Mouse (Mus musculus) heart, adult 2 months (tissue): ENCODE data around the gene Cox7b. TPM values are rescaled to one million over a fixed set of nuclear protein-coding genes. Genes with fewer than 3 reads are reported as not detected.

Experiments
- DNase-seq, 2 experiments: peaks; one replicate each; pipeline ENCODE4 v3.0.0; 2021
- H3K27ac ChIP-seq: fragments of 200-600 bp; 2 replicates; pipeline ENCODE4 v1.8.1; 2022
- H3K27me3 ChIP-seq: fragments of 200-500 bp; 2 replicates; pipeline ENCODE4 v1.6.1; 2012; ENCODE audit warnings: mild to moderate bottlenecking, low read length, inconsistent platforms, mixed read lengths; ENCODE audit not compliant: control insufficient read depth, insufficient read depth
- H3K36me3 ChIP-seq: fragments of 200-500 bp; 2 replicates; pipeline ENCODE4 v1.6.1; 2012; ENCODE audit warnings: low read length, inconsistent platforms; ENCODE audit not compliant: control insufficient read depth, insufficient read depth
- H3K4me1 ChIP-seq: fragments of 200-500 bp; 2 replicates; pipeline ENCODE4 v1.6.1; 2011; ENCODE audit warnings: low read length; ENCODE audit not compliant: control insufficient read depth, insufficient read depth
- H3K4me3 ChIP-seq: fragments of 200-600 bp; 2 replicates; pipeline ENCODE4 v1.8.1; 2022
- H3K79me2 ChIP-seq: fragments of 200-500 bp; replicated peaks from 2 replicates; pipeline ENCODE4 v1.6.1; 2012; ENCODE audit warnings: mild to moderate bottlenecking, inconsistent platforms, low read length, moderate library complexity, mixed read lengths; ENCODE audit not compliant: control insufficient read depth, insufficient read depth
- H3K9ac ChIP-seq: fragments of 200-500 bp; 2 replicates; pipeline ENCODE4 v1.6.1; 2012; ENCODE audit warnings: low read depth, mild to moderate bottlenecking, control low read depth, inconsistent platforms, low read length, mixed read lengths
- CTCF ChIP-seq: fragments of 200-600 bp; IDR thresholded peaks from 2 replicates; pipeline ENCODE4 v1.8.1; 2022; ENCODE audit warnings: antibody characterized with exemption, mild to moderate bottlenecking, moderate library complexity
- EP300 ChIP-seq: fragments of 200-500 bp; IDR thresholded peaks from 2 replicates; pipeline ENCODE4 v1.6.1; 2011; ENCODE audit warnings: low read depth, low read length, control low read depth; ENCODE audit not compliant: insufficient read depth
- POLR2A ChIP-seq: fragments of 200-500 bp; IDR thresholded peaks from 2 replicates; pipeline ENCODE4 v1.6.1; 2011; ENCODE audit warnings: mild to moderate bottlenecking, low read depth, low read length, control low read depth; ENCODE audit not compliant: insufficient read depth
- WGBS: fragments of 180-500 bp; shearing (Covaris S2); methylation state at CpG from one replicate; pipeline ENCODE4 v1.1.7; 2018; 5-methylcytosine and 5-hydroxymethylcytosine counted together
- intact Hi-C: fragments of 180-260 bp; cut with DNase I; formaldehyde crosslinking; loops from one replicate; pipeline ENCODE4 v1.15.1; 2025
- polyA plus RNA-seq: library from polyadenylated mRNA; depleted of rRNA; stranded (reverse); fragments of >200 nt; gene quantifications from 2 replicates; pipeline ENCODE4 v1.2.3, GENCODE M21; 2012; rRNA removed
- total RNA-seq, 2 experiments: library from RNA; stranded (reverse); gene quantifications; 2 replicates each; pipeline ENCODE4 v1.2.3; 2021

Gene Cox7b
- total and polyA plus RNA-seq, 3 experiments, result 885 to 1,777 (median 1,564) TPM

- 68% methylated on average over 2 of the region's 2 CpGs for WGBS
- H3K27me3 ChIP-seq, result no peaks in the 10 kb centered on the region
- no peaks in the 10 kb centered on the region for H3K79me2 ChIP-seq
- no peak overlapping the region for H3K9ac ChIP-seq
- intact Hi-C loops, result no loop called here
- TF ChIP-seq EP300 (no peak), CTCF (no peak), POLR2A (no peak)
- peaks cover 2% of the 10 kb centered on the region; the same call in 1 of the 2 replicates for H3K36me3 ChIP-seq
- no peak overlapping the region for H3K4me3 ChIP-seq
- no peak for DNase-seq
- H3K27ac ChIP-seq, result no peak overlapping the region
- H3K4me1 ChIP-seq, result peaks cover 5% of the 10 kb centered on the region
Measured at GRCm38 (mm10) chrX:106045455-106045854, 30.0 kb downstream of the Cox7b start.

- H3K79me2 ChIP-seq, result no peaks in the 10 kb centered on the region
- TF ChIP-seq EP300, result no peak
- no peak for TF ChIP-seq POLR2A
- TF ChIP-seq CTCF, result no peak
- 57% methylated on average over 9 of the region's 9 CpGs for WGBS
- no peaks in the 10 kb centered on the region for H3K27me3 ChIP-seq
- no peak overlapping the region for H3K9ac ChIP-seq
- no peak overlapping the region for H3K27ac ChIP-seq
- H3K4me3 ChIP-seq, result no peak overlapping the region
- H3K36me3 ChIP-seq, result peaks cover 2% of the 10 kb centered on the region; the same call in 1 of the 2 replicates
- H3K4me1 ChIP-seq, result peaks cover 5% of the 10 kb centered on the region
- no peak for DNase-seq
- intact Hi-C loops, result no loop called here
Measured at GRCm38 (mm10) chrX:106045928-106046327, 30.4 kb downstream of the Cox7b start.

GRCm38 (mm10) chrX:106048191-106048590, 32.7 kb downstream of the Cox7b start:
- intact Hi-C loops, result no loop called here
- H3K9ac ChIP-seq, result no peak overlapping the region
- H3K27me3 ChIP-seq, result no peaks in the 10 kb centered on the region
- peaks cover 2% of the 10 kb centered on the region; the same call in 1 of the 2 replicates for H3K36me3 ChIP-seq
- peaks cover 5% of the 10 kb centered on the region for H3K4me1 ChIP-seq
- WGBS, result 55% methylated on average over 1 of the region's 1 CpGs
- TF ChIP-seq CTCF (no peak), POLR2A (no peak), EP300 (no peak)
- DNase-seq, result no peak
- H3K79me2 ChIP-seq, result no peaks in the 10 kb centered on the region
- H3K27ac ChIP-seq, result no peak overlapping the region
- no peak overlapping the region for H3K4me3 ChIP-seq

Other genes starting within 250 kb of the Cox7b start
- 10 to 100 TPM; 55.6 to 64.9 TPM for gene Atrx, start 86.3 kb upstream of the Cox7b start, total RNA-seq
- gene Atrx, start 86.3 kb upstream of the Cox7b start, polyA plus RNA-seq, result 14.1 and 20.8 TPM in 2 replicates
- gene Magt1, start 3.8 kb upstream of the Cox7b start, total RNA-seq, result 10 to 100 TPM; 44.0 to 58.3 TPM
- gene Magt1, start 3.8 kb upstream of the Cox7b start, polyA plus RNA-seq, result 6.6 and 19.1 TPM in 2 replicates
- 1 to 10 TPM; 6.7 to 7.3 TPM for gene Atp7a, start 11.6 kb downstream of the Cox7b start, total RNA-seq
- 1.6 and 3.6 TPM in 2 replicates for gene Atp7a, start 11.6 kb downstream of the Cox7b start, polyA plus RNA-seq
- 1 to 10 TPM; 1.7 to 1.8 TPM for gene Tlr13, start 127.5 kb downstream of the Cox7b start, total RNA-seq
- 0.57 and 0.82 TPM in 2 replicates for gene Tlr13, start 127.5 kb downstream of the Cox7b start, polyA plus RNA-seq
- gene Pgk1, start 171.4 kb downstream of the Cox7b start, total RNA-seq, result 100 to 1,000 TPM; 424 to 456 TPM
- 237 and 484 TPM in 2 replicates for gene Pgk1, start 171.4 kb downstream of the Cox7b start, polyA plus RNA-seq
- 10 to 100 TPM in 1 of 2 experiments, 1 to 10 TPM in 1; 8.2 to 10.1 TPM for gene Taf9b, start 205.5 kb downstream of the Cox7b start, total RNA-seq
- gene Taf9b, start 205.5 kb downstream of the Cox7b start, polyA plus RNA-seq, result 8.0 and 13.5 TPM in 2 replicates
- gene Fnd3c2, start 239.7 kb downstream of the Cox7b start, total RNA-seq, result not detected
- not detected in 2 replicates for gene Fnd3c2, start 239.7 kb downstream of the Cox7b start, polyA plus RNA-seq